Mouse (Mus musculus) brain, embryonic 14.5 days (tissue): ENCODE results near the gene Slc35b2.

Experiments
- CTCF ChIP-seq: fragments of 200-500 bp; IDR thresholded peaks from 2 replicates; pipeline ENCODE4 v1.5.1; 2012; ENCODE audit warnings: inconsistent platforms, mild to moderate bottlenecking, moderate library complexity, borderline replicate concordance; ENCODE audit not compliant: insufficient read depth, insufficient read length; ENCODE audit errors: extremely low read depth
- POLR2A ChIP-seq: fragments of 200-500 bp; IDR thresholded peaks from 2 replicates; pipeline ENCODE4 v1.6.1; 2012; ENCODE audit warnings: mild to moderate bottlenecking, inconsistent platforms, borderline replicate concordance; ENCODE audit not compliant: poor library complexity, insufficient read depth, insufficient read length, severe bottlenecking; ENCODE audit errors: extremely low read depth

DNA sequence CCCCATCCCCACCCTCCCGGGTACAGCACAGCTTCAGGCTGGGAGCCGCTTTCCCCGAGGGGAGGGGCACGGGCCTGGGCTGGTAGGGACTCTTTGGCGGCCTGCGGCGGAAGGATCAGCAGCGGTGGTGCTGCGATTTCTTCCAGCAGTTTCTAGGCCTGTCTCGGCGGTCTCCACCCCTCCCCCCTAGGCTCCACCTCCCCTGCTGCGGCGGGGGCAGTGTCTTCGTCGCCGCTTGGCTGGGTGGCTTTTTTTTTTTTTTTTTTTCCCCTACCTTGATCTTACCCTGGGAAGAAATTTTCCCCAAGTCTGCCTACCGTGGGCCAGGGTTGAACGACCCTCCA is 10.1 kb downstream of the Slc35b2 start:
- TF ChIP-seq CTCF (no peak), POLR2A (no peak)
